Mouse (Mus musculus): ENCODE data around the gene Cdan1. TPM values are rescaled to one million over a fixed set of nuclear protein-coding genes. Genes with fewer than 3 reads are reported as not detected.
"Not testable (repeated sequence)": the region's sequence is repeated elsewhere in the genome, so short reads cannot be mapped to it uniquely, and the experiment has no call there.

The Cdan1 gene
- polyA plus RNA-seq, 1 experiment: not detected

DNA sequence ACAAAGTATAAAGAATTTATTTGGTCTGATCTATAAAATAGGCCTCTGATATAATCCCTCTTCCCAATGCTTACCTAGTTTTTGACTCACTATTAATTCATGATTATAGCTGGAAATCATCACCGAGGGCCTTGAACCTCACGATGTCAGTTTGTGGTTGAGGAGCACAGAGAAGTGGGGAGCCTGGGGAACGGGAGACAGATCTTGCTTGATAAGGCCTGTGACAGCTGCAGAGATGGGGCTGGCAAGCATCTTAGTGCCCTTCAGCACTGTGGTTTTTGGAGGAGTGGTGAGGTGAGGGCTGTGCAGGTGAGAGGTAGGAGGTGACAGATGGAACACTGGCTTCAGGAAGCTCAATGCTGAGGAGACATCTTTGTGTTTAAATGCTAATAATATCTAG, 139.8 kb downstream of the Cdan1 start:
- Histone ChIP-seq H3K4me3 (ENCODE audit: insufficient read depth, low read depth, low read length) (no peak overlapping the region), H3K4me1 (ENCODE audit: control insufficient read depth, insufficient read depth, low read length) (no peaks in the 10 kb centered on the region), H3K27ac (ENCODE audit: insufficient read depth, low read depth, low read length) (no peak overlapping the region)
- 88% methylated on average over 3 of the region's 3 CpGs for WGBS
- TF ChIP-seq POLR2A (IDR thresholded peaks at IDR 0.05; ENCODE audit: insufficient read depth, low read depth, low read length) (no peak), CTCF (IDR thresholded peaks at IDR 0.05; ENCODE audit: insufficient read depth, low read depth, low read length) (no peak)

DNA sequence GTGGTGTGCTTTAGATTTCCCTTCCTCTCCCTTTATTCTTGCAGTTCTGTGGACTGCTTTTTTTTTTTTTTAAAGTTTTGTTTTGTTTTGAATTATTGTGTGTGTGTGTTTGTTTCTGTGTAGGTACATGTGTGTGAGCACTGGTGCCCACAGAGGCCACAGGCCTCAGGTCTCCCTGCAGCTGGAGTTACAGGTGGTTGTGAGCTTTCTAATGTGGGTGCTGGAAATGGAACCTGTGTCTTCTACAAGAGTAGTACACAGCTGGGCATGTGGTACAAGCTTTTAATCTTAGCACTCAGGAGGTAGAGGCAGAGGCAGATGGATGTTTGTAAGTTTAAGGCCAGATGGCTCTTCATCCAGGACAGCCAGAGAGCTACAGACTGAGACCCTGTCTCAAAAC, 142.9 kb downstream of the Cdan1 start:
- H3K4me3 ChIP-seq (ENCODE audit: insufficient read depth, low read depth, low read length): no peak overlapping the region
- no peak overlapping the region for H3K27ac ChIP-seq (ENCODE audit: insufficient read depth, low read depth, low read length)
- TF ChIP-seq POLR2A (IDR thresholded peaks at IDR 0.05; ENCODE audit: insufficient read depth, low read depth, low read length) (no peak), CTCF (IDR thresholded peaks at IDR 0.05; ENCODE audit: insufficient read depth, low read depth, low read length) (no peak)
- H3K4me1 ChIP-seq (ENCODE audit: control insufficient read depth, insufficient read depth, low read length): no peaks in the 10 kb centered on the region

DNA sequence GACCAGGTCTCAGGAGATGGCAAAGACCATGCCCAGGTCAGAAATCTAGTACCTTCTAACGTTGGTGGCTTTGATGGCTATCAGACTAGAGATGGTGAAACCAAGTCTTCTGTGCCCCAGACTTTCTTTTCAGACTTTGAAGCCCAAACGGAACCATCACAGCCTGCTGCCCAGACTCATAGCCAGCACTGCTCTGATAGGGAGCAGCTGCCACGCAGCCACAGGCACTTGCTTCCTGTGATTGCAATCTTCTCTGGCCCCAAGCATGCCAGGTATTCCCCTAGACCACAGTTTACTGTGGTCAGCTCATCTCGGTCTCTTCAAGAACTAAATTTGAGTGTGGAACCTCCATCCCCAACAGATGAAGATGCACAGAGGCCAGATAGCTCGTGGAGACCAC, 147.3 kb downstream of the Cdan1 start:
- 78% methylated on average over 5 of the region's 5 CpGs for whole genome bisulfite sequencing
- H3K4me3 ChIP-seq (ENCODE audit: insufficient read depth, low read depth, low read length): no peak overlapping the region
- H3K4me1 ChIP-seq (ENCODE audit: control insufficient read depth, insufficient read depth, low read length): no peaks in the 10 kb centered on the region
- TF ChIP-seq CTCF (IDR thresholded peaks at IDR 0.05; ENCODE audit: insufficient read depth, low read depth, low read length) (no peak), POLR2A (IDR thresholded peaks at IDR 0.05; ENCODE audit: insufficient read depth, low read depth, low read length) (no peak)
- H3K27ac ChIP-seq (ENCODE audit: insufficient read depth, low read depth, low read length): no peak overlapping the region

DNA sequence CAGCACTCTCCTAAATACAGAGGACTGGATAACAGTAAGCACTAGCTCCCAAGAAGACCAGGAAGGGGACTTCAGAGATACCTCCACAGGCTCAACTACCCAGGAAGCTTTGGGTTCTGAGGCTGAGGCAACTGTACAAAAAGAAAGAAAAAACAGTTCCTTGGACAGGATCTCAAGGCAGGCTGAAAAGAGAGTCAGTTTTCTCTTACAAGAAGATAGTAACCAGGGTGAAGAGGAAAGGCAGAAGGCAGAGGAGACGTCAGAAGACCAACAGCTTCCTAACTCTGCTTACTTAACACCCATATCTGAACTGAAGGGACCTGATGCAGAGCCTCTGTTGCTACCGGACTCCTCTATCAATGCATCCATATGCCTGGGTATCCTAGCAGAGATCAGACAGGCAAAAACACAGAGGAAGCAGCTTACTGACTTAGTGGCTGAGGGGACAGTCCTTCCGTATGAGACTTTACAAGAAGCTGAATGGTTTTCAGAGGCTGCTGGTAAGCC, 149.5 kb downstream of the Cdan1 start:
- Histone ChIP-seq H3K27ac (ENCODE audit: insufficient read depth, low read depth, low read length) (no peak overlapping the region), H3K4me3 (ENCODE audit: insufficient read depth, low read depth, low read length) (no peak overlapping the region), H3K4me1 (ENCODE audit: control insufficient read depth, insufficient read depth, low read length) (no peaks in the 10 kb centered on the region)
- TF ChIP-seq POLR2A (IDR thresholded peaks at IDR 0.05; ENCODE audit: insufficient read depth, low read depth, low read length): no peak
- 95% methylated on average over 3 of the region's 3 CpGs for WGBS

DNA sequence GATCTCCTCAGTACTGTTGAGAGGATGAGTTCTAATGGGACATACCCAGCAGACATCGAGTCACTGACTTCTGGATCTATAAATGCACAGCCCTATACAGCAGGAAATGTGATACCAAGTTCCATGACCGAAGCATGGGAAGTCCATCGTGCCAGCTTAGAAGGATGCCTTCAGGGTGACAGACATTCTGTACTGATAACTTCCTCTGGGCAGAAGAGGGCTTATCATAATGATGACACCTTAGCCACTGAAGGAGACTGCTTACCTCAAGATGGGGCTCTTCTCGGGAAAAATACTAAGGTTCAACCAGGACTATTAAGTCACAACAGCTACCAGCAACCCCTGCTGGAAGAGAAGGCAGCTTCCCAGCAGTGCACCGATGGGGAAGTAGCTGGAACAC, 152.2 kb downstream of the Cdan1 start:
- Histone ChIP-seq H3K4me1 (ENCODE audit: control insufficient read depth, insufficient read depth, low read length) (no peaks in the 10 kb centered on the region), H3K4me3 (ENCODE audit: insufficient read depth, low read depth, low read length) (no peak overlapping the region), H3K27ac (ENCODE audit: insufficient read depth, low read depth, low read length) (no peak overlapping the region)
- WGBS: 87% methylated on average over 5 of the region's 5 CpGs
- TF ChIP-seq CTCF (IDR thresholded peaks at IDR 0.05; ENCODE audit: insufficient read depth, low read depth, low read length) (no peak), POLR2A (IDR thresholded peaks at IDR 0.05; ENCODE audit: insufficient read depth, low read depth, low read length) (no peak)

DNA sequence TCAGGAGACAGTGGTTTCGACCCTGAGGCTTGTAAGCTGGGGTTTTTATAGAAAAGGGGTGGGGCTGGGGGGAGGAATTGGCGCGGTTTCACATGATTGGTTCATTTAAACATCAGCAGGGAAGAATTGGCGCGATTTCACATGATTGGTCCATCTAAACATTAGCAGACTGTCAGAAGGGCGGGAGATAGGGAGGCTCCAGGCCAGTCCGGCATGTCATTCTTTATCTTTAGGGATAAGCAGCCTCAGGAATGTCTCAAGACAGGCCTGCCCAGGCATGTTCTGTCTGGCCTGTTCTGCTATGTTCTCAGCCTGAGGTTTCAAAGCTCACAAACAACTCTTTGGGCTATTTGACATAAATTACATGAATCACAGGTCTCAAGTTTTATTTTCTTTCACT, 168.8 kb downstream of the Cdan1 start:
- not testable (repeated sequence) for H3K4me1 ChIP-seq (ENCODE audit: control insufficient read depth, insufficient read depth, low read length); H3K27ac ChIP-seq (ENCODE audit: insufficient read depth, low read depth, low read length); H3K4me3 ChIP-seq (ENCODE audit: insufficient read depth, low read depth, low read length)
- 88% methylated on average over 7 of the region's 7 CpGs for WGBS

DNA sequence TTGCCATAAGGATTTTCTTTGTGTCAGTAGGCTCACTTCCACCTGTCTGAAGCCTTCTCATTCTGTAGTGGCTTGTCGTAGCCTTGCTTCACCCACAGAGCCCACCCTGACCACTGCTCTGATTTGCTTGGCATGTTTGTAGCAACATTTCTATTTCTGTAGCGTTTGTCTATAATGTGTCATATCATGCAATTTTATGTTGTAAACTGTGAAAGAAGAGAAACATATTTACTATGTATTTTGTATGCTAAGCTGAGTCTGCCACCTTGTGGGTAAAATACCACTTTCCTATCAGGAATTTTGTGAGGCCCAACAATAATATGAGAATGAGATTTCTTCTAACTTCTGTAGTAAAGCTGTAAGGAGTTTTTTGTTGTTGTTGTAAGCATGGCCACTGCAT, 179.7 kb downstream of the Cdan1 start:
- Histone ChIP-seq H3K27ac (ENCODE audit: insufficient read depth, low read depth, low read length) (no peak overlapping the region), H3K4me3 (ENCODE audit: insufficient read depth, low read depth, low read length) (no peak overlapping the region), H3K4me1 (ENCODE audit: control insufficient read depth, insufficient read depth, low read length) (no peaks in the 10 kb centered on the region)
- WGBS: 71% methylated on average over 2 of the region's 2 CpGs
- TF ChIP-seq CTCF (IDR thresholded peaks at IDR 0.05; ENCODE audit: insufficient read depth, low read depth, low read length): no peak
- TF ChIP-seq POLR2A (IDR thresholded peaks at IDR 0.05; ENCODE audit: insufficient read depth, low read depth, low read length): no peak

DNA sequence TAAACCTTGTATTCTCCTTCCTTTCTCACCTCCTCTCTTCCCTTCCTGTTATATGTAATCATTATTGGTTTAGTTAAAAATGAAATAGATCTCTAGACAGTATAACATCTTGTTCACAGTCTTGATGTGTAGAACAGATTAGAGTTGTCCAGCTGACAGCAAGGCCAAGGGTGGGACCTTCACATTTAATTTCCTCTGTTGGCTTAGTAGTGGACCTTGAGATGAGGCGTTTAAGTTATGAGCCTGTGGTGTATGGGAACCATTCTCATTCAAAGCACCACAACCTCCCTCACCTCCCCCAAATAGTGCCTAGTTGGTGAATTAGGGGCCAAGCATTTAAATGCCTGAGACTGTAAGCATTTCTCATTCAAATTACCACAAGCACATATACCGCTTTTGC, 182.5 kb downstream of the Cdan1 start:
- no peak overlapping the region for H3K4me3 ChIP-seq (ENCODE audit: insufficient read depth, low read depth, low read length)
- peaks cover 8% of the 10 kb centered on the region for H3K4me1 ChIP-seq (ENCODE audit: control insufficient read depth, insufficient read depth, low read length)
- no peak overlapping the region for H3K27ac ChIP-seq (ENCODE audit: insufficient read depth, low read depth, low read length)
- TF ChIP-seq POLR2A (IDR thresholded peaks at IDR 0.05; ENCODE audit: insufficient read depth, low read depth, low read length) (no peak), CTCF (IDR thresholded peaks at IDR 0.05; ENCODE audit: insufficient read depth, low read depth, low read length) (no peak)
- WGBS: 77% methylated on average over 2 of the region's 2 CpGs

Other genes with a start within 250 kb of the Cdan1 start
- not detected in 2 replicates for gene Haus2, start 240.7 kb downstream of the Cdan1 start, polyA plus RNA-seq (2012; ENCODE audit: insufficient read depth, insufficient read length, low replicate concordance, missing spikeins)
- not detected in 2 replicates for gene Lrrc57, start 240.6 kb downstream of the Cdan1 start, polyA plus RNA-seq (2012; ENCODE audit: insufficient read depth, insufficient read length, low replicate concordance, missing spikeins)
- gene Stard9, start 221.0 kb downstream of the Cdan1 start, polyA plus RNA-seq (2012; ENCODE audit: insufficient read depth, insufficient read length, low replicate concordance, missing spikeins): not detected in 2 replicates
- not detected in 2 replicates for gene Ttbk2, start 476 bp upstream of the Cdan1 start, polyA plus RNA-seq (2012; ENCODE audit: insufficient read depth, insufficient read length, low replicate concordance, missing spikeins)
- not detected in 2 replicates for gene Ubr1, start 120.6 kb upstream of the Cdan1 start, polyA plus RNA-seq (2012; ENCODE audit: insufficient read depth, insufficient read length, low replicate concordance, missing spikeins)
- gene Tmem62, start 126.9 kb upstream of the Cdan1 start, polyA plus RNA-seq (2012; ENCODE audit: insufficient read depth, insufficient read length, low replicate concordance, missing spikeins): not detected in 2 replicates
- gene Ccndbp1, start 158.3 kb upstream of the Cdan1 start, polyA plus RNA-seq (2012; ENCODE audit: insufficient read depth, insufficient read length, low replicate concordance, missing spikeins): not detected in 2 replicates
- not detected in 2 replicates for gene Epb42, start 186.9 kb upstream of the Cdan1 start, polyA plus RNA-seq (2012; ENCODE audit: insufficient read depth, insufficient read length, low replicate concordance, missing spikeins)
- gene Tgm5, start 235.7 kb upstream of the Cdan1 start, polyA plus RNA-seq (2012; ENCODE audit: insufficient read depth, insufficient read length, low replicate concordance, missing spikeins): not detected in 2 replicates